Comparison of ENCODE assay signal across 27 mouse cellular contexts in genomic region chr12:73308711-73309110, GRCm38 (mm10). TPM values are rescaled to one million over a fixed set of nuclear protein-coding genes. Genes with fewer than 3 reads are reported as not detected.
DNase-seq lines count a peak whose midpoint lies in the region; ATAC-seq and TF ChIP-seq lines count a peak whose summit lies in the region.
"Had no signal": no experiment of that assay in that cellular context is flagged by ENCODE, and none has a peak within 500 bp of the region (broad histone marks: within the 10 kb centered on the region; RNA-seq: fewer than 3 reads in every experiment).

No protein-coding gene starts in this region.

- ATAC-seq in frontal cortex, adult (ENCODE audit: low TSS enrichment), result peak; percentile 79
- ATAC-seq: activated CD4-positive, CD25-positive, alpha-beta regulatory T cell, adult 4 months; forebrain, embryonic 14.5 days; forebrain, postnatal 0 days; hindbrain, postnatal 0 days; inflammation-experienced regulatory T-cells, adult 6 months; intestine, embryonic 16.5 days had no signal

- TF ChIP-seq CTCF in embryonic fibroblast, embryonic 13.5 days (IDR thresholded peaks at IDR 0.05; ENCODE audit: borderline replicate concordance, insufficient read depth, low read length), result no peak

- H3K4me3 ChIP-seq in embryonic fibroblast, embryonic 13.5 days (ENCODE audit: insufficient read depth, low read length), result no peak overlapping the region
- H3K4me3 ChIP-seq: embryonic facial prominence, embryonic 13.5 days; gastrocnemius, adult 2 months; heart, adult 2 months; heart, embryonic 10.5 days; heart, embryonic 13.5 days had no signal

- H3K27ac ChIP-seq in embryonic fibroblast, embryonic 13.5 days (ENCODE audit: insufficient read depth, low read length), result peak overlapping the region; percentile 23; the same call in 1 of the 2 replicates
- H3K27ac ChIP-seq: embryonic facial prominence, embryonic 13.5 days; gastrocnemius, adult 2 months; heart, adult 2 months; heart, embryonic 10.5 days; heart, embryonic 13.5 days; hindbrain, embryonic 14.5 days; hindbrain, postnatal 0 days had no signal

- no peak for DNase-seq in frontal cortex, postnatal 36 days (ENCODE audit: low spot score in 2 of 2)
- DNase-seq in 416B (ENCODE audit: low read depth), result peak; percentile 52
- DNase-seq in gastrocnemius, adult 18-20 months (ENCODE audit: low spot score), result no peak
- DNase-seq in lung, postnatal 10 days, result no peak
- DNase-seq: adrenal gland, adult 8-10 months; adrenal gland, postnatal 25 days; cerebellum, adult 18-20 months; cerebellum, adult 9-10 months; cerebellum, postnatal 14 days; forebrain, postnatal 0 days; gastrocnemius, adult 2 months; gastrocnemius, postnatal 14 days; heart, adult 2 months; heart, postnatal 14 days; heart, postnatal 4 days; kidney, adult 2 months had no signal

- H3K4me1 ChIP-seq in embryonic fibroblast, embryonic 13.5 days (ENCODE audit: control insufficient read depth, insufficient read depth, low read length), result no peaks in the 10 kb centered on the region; the same call in 1 of the 2 replicates
- H3K4me1 ChIP-seq: embryonic facial prominence, embryonic 13.5 days; heart, embryonic 10.5 days; heart, embryonic 13.5 days had no signal

- no peak for TF ChIP-seq POLR2A in embryonic fibroblast, embryonic 13.5 days (IDR thresholded peaks at IDR 0.05; ENCODE audit: low read depth, low read length)

RNA-seq across cellular contexts. Expression of gene Slc38a6, which starts 22.1 kb away (rescaled TPM):
- polyA plus RNA-seq in embryonic fibroblast, embryonic 13.5 days (2011; ENCODE audit: insufficient read length, low read depth, missing spikeins), result 18.7 and 26.0 TPM in 2 replicates
- 1 to 10 TPM; 2.2 to 2.4 TPM for total RNA-seq in gastrocnemius, adult 18-20 months (2021)

RNA-seq across cellular contexts. Expression of gene Trmt5, which starts 22.2 kb away (rescaled TPM):
- polyA plus RNA-seq in embryonic fibroblast, embryonic 13.5 days (2011; ENCODE audit: insufficient read length, low read depth, missing spikeins), result 25.6 and 29.3 TPM in 2 replicates
- total RNA-seq in gastrocnemius, adult 18-20 months (2021), result 1 to 10 TPM; 7.8 to 8.4 TPM
